Mouse (Mus musculus) cortical plate, adult 2 months (tissue): Measurements from ENCODE around the gene Pelp1. TPM values are rescaled to one million over a fixed set of nuclear protein-coding genes. Genes with fewer than 3 reads are reported as not detected.
"Not testable (repeated sequence)": the region's sequence is repeated elsewhere in the genome, so short reads cannot be mapped to it uniquely, and the experiment has no call there.

Experiments used
- H3K27ac ChIP-seq: fragments of 200-500 bp; 2 replicates; pipeline ENCODE4 v1.5.1; 2012; ENCODE audit warnings: low read length, control low read depth, inconsistent platforms; ENCODE audit not compliant: insufficient read depth
- H3K4me1 ChIP-seq: fragments of 200-500 bp; 2 replicates; pipeline ENCODE4 v1.6.1; 2011; ENCODE audit warnings: low read length; ENCODE audit not compliant: control insufficient read depth, insufficient read depth
- H3K4me3 ChIP-seq: fragments of 200-500 bp; 2 replicates; pipeline ENCODE4 v1.5.1; 2011; ENCODE audit warnings: mild to moderate bottlenecking, low read length, control low read depth; ENCODE audit not compliant: insufficient read depth
- CTCF ChIP-seq: fragments of 200-500 bp; IDR thresholded peaks from 2 replicates; pipeline ENCODE4 v1.5.1; 2011; ENCODE audit warnings: mild to moderate bottlenecking, control low read depth, low read length; ENCODE audit not compliant: insufficient read depth; ENCODE audit errors: extremely low read depth
- POLR2A ChIP-seq: fragments of 200-500 bp; IDR thresholded peaks from 2 replicates; pipeline ENCODE4 v1.6.1; 2011; ENCODE audit warnings: mild to moderate bottlenecking, low read length, control low read depth; ENCODE audit not compliant: insufficient read depth; ENCODE audit errors: extremely low read depth
- polyA plus RNA-seq: library from polyadenylated mRNA; depleted of rRNA; stranded (reverse); fragments of >200 nt; gene quantifications from 2 replicates; pipeline ENCODE4 v1.2.3, GENCODE M21; 2012

The Pelp1 gene
- polyA plus RNA-seq, 1 experiment = 19.0 TPM

- Histone ChIP-seq H3K27ac (no peak overlapping the region), H3K4me3 (peak overlapping the region; percentile 30; the same call in 1 of the 2 replicates), H3K4me1 (peaks cover 3% of the 10 kb centered on the region)
- TF ChIP-seq CTCF = no peak
- no peak for TF ChIP-seq POLR2A
Measured at GRCm38 (mm10) chr11:70431574-70431973, 21.7 kb upstream of the Pelp1 start.

DNA sequence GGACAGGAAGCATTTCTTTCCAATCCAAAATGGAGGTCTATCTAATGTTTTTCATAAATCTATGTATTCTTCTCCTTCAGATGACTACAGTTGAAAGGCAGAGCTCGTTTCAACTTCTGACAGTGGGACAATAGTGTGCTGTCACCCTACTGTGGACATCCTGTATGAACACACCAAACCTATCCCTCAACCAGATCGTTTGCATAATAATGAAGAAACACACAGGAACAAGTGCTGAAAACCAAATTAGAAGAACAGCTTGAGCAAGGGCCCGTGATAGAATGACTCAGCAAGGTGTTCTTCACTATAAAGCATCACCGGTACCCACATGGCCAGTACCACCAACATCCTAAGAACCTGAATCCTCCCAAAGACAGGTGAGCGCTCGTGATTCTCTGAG, 16.8 kb upstream of the Pelp1 start:
- not testable (repeated sequence) for H3K4me3 ChIP-seq, H3K4me1 ChIP-seq, H3K27ac ChIP-seq

DNA sequence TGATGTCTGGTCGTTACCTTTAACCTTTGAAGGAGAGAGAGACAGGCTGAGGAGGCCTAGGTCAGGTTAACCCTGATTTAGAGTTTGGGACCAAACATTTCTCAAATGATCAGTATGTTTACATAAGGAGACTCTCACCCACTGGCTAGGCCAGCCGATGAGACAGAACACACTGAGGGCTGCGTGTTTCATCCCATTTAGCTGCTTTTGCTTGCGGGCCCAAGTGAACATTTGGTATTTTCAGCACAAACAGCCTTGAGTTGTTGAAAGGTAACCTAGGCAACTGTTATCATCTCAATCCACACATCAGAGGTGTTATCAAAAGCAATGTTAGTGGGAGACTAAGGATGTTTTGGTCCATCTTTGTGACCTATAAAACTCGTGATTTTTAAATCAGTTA, 9.7 kb upstream of the Pelp1 start:
- no peak overlapping the region for H3K27ac ChIP-seq
- H3K4me1 ChIP-seq = no peaks in the 10 kb centered on the region; the same call in 1 of the 2 replicates
- TF ChIP-seq POLR2A (no peak), CTCF (no peak)
- H3K4me3 ChIP-seq = no peak overlapping the region

- TF ChIP-seq POLR2A (no peak), CTCF (no peak)
- Histone ChIP-seq H3K27ac (no peak overlapping the region), H3K4me3 (no peak overlapping the region), H3K4me1 (no peaks in the 10 kb centered on the region; the same call in 1 of the 2 replicates)
Measured at GRCm38 (mm10) chr11:70418199-70418598, 8.4 kb upstream of the Pelp1 start.

GRCm38 (mm10) chr11:70413961-70414360, 4.1 kb upstream of the Pelp1 start:
- Histone ChIP-seq H3K4me3 (no peak overlapping the region), H3K4me1 (no peaks in the 10 kb centered on the region), H3K27ac (no peak overlapping the region)
- TF ChIP-seq POLR2A (no peak), CTCF (peak; percentile 79)

DNA sequence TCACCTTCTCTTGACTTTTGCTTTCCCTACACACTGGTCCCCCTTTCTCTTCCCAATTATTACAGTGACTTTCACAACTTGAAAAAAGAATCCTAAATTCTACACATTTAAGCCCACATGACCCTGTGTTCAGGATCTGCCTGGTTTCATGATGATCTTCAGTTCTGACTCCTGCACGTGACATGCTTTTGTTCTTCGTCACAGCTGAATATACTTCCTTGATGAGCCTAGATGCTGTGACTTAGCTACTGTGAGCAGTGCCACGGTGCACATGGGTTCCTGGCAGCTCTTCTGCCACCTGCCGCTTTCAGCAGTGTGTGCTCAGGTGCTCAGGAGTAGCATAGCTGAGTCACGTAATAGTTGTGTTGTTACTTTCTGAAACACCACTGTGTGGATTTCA, 2.8 kb upstream of the Pelp1 start:
- Histone ChIP-seq H3K4me3 (no peak overlapping the region), H3K4me1 (peaks cover 2% of the 10 kb centered on the region)
- no peak for TF ChIP-seq POLR2A
- TF ChIP-seq CTCF = no peak

DNA sequence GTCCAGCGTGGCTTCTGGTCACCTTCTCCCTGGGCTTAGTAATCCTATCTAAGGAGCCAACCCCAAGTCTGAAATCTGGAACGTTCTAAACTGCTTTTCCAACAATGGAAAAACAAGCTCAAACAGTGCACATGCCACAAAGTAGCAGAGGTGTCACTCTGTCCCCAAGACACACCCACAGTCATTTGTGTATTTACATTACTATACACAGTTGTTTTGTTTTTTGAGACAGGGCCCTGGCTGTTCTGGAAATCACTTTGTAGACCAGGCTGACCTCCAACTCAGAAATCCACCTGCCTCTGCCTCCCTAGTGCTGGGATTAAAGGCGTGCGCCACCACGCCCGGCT, 439 bp upstream of the Pelp1 start:
- TF ChIP-seq POLR2A = no peak
- no peak for TF ChIP-seq CTCF
- H3K4me3 ChIP-seq = peak overlapping the region; percentile 70
- peaks cover 2% of the 10 kb centered on the region for H3K4me1 ChIP-seq
- H3K27ac ChIP-seq = 0 out of 2 replicates have a peak overlapping the region, but pooled peaks have one; percentile 38

More for the DNA sequence above, 2.8 kb upstream of the Pelp1 start:
- no peak overlapping the region for H3K27ac ChIP-seq

- TF ChIP-seq CTCF = no peak
- TF ChIP-seq POLR2A = no peak
- no peak overlapping the region for H3K4me3 ChIP-seq
- no peak overlapping the region for H3K27ac ChIP-seq
- peaks cover under 1% of the 10 kb centered on the region for H3K4me1 ChIP-seq
Measured at GRCm38 (mm10) chr11:70403598-70403997, 6.2 kb downstream of the Pelp1 start.

GRCm38 (mm10) chr11:70389421-70389820, 20.4 kb downstream of the Pelp1 start:
- Histone ChIP-seq H3K4me3 (no peak overlapping the region), H3K4me1 (no peaks in the 10 kb centered on the region), H3K27ac (no peak overlapping the region)
- TF ChIP-seq POLR2A (no peak), CTCF (no peak)

DNA sequence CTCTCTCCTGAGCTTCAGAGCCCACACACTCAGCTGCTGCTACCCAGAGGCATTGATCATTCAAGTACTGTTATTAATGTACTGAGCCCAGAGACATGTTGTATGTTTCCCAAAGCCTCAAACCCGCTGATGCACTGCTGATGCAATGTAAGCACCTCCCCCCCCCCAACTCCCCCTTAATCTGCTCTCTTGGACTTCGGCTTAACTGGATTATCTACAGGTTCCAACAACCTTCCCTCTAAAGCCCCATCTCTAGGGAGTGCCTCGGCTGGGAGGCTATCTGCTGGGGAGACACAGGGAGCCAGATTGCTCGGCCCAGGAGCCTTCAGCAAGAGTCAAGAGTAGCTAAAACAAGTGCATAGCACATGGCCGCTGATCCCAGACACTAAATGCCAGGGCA, 22.4 kb downstream of the Pelp1 start:
- H3K27ac ChIP-seq = no peak overlapping the region

GRCm38 (mm10) chr11:70384136-70384535, 25.7 kb downstream of the Pelp1 start:
- TF ChIP-seq CTCF = no peak
- TF ChIP-seq POLR2A = no peak
- no peak overlapping the region for H3K27ac ChIP-seq
- no peak overlapping the region for H3K4me3 ChIP-seq
- H3K4me1 ChIP-seq = no peaks in the 10 kb centered on the region

More for the DNA sequence above, 22.4 kb downstream of the Pelp1 start:
- TF ChIP-seq CTCF (no peak), POLR2A (no peak)
- H3K4me1 ChIP-seq = no peaks in the 10 kb centered on the region
- no peak overlapping the region for H3K4me3 ChIP-seq
